Mouse (Mus musculus) right cerebral cortex, postnatal 10 days (tissue): ENCODE measurements around the gene Hirip3.

Experiments used
- DNase-seq, 2 experiments: peaks; one replicate each; pipeline ENCODE4 v3.0.0; 2021; ENCODE audit warnings: low spot score in 2 of 2

Hirip3 gene

GRCm38 (mm10) chr7:126905590-126905989 is 43.8 kb downstream of the Hirip3 start:
- DNase-seq: no peak

- no peak for DNase-seq
Observed at GRCm38 (mm10) chr7:126914844-126915243, 53.1 kb downstream of the Hirip3 start.
